15 mouse cellular contexts compared by ENCODE assay signal in genomic region chr11:88687711-88688110, GRCm38 (mm10). TPM values are rescaled to one million over a fixed set of nuclear protein-coding genes. Genes with fewer than 3 reads are reported as not detected.
DNase-seq lines count a peak whose midpoint lies in the region; ATAC-seq lines count a peak whose summit lies in the region.
"Had no signal": no experiment of that assay in that cellular context is flagged by ENCODE, and none has a peak within 500 bp of the region (broad histone marks: within the 10 kb centered on the region; RNA-seq: fewer than 3 reads in every experiment).

No protein-coding gene starts in this region.

- no peaks in the 10 kb centered on the region for H3K27me3 ChIP-seq in kidney, embryonic 14.5 days (ENCODE audit: control insufficient read depth, insufficient read depth, low read length)
- H3K27me3 ChIP-seq in midbrain, embryonic 10.5 days (ENCODE audit: low read depth, poor library complexity, severe bottlenecking) = no peaks in the 10 kb centered on the region
- no peaks in the 10 kb centered on the region for H3K27me3 ChIP-seq in midbrain, embryonic 14.5 days (ENCODE audit: control insufficient read depth, insufficient read depth, low read length)
- H3K27me3 ChIP-seq in liver, embryonic 12.5 days (replicated peaks) = no peaks in the 10 kb centered on the region
- H3K27me3 ChIP-seq: embryonic facial prominence, embryonic 13.5 days; heart, embryonic 15.5 days; hindbrain, embryonic 12.5 days; midbrain, embryonic 13.5 days had no signal

- H3K36me3 ChIP-seq in kidney, embryonic 14.5 days (ENCODE audit: control insufficient read depth, insufficient read depth, low read length) = peaks cover 32% of the 10 kb centered on the region
- peaks cover 82% of the 10 kb centered on the region for H3K36me3 ChIP-seq in midbrain, embryonic 10.5 days
- H3K36me3 ChIP-seq in midbrain, embryonic 14.5 days (ENCODE audit: control insufficient read depth, insufficient read depth, low read length) = peaks cover 35% of the 10 kb centered on the region
- peaks cover 25% of the 10 kb centered on the region; the same call in 1 of the 2 replicates for H3K36me3 ChIP-seq in liver, embryonic 12.5 days

- H3K9me3 ChIP-seq in kidney, embryonic 14.5 days (ENCODE audit: control insufficient read depth, low read length) = no peaks in the 10 kb centered on the region
- no peaks in the 10 kb centered on the region for H3K9me3 ChIP-seq in midbrain, embryonic 10.5 days (replicated peaks)
- no peaks in the 10 kb centered on the region for H3K9me3 ChIP-seq in midbrain, embryonic 14.5 days (ENCODE audit: control insufficient read depth, low read length)
- no peaks in the 10 kb centered on the region for H3K9me3 ChIP-seq in liver, embryonic 12.5 days (replicated peaks)
- H3K9me3 ChIP-seq: embryonic facial prominence, embryonic 13.5 days; heart, embryonic 15.5 days; hindbrain, embryonic 12.5 days; midbrain, embryonic 13.5 days had no signal

- H3K4me2 ChIP-seq in kidney, embryonic 14.5 days (replicated peaks; ENCODE audit: low read depth, low read length) = no peak overlapping the region
- H3K4me2 ChIP-seq in midbrain, embryonic 14.5 days (ENCODE audit: low read length) = no peak overlapping the region
- H3K4me2 ChIP-seq in liver, embryonic 12.5 days = no peak overlapping the region
- H3K4me2 ChIP-seq: embryonic facial prominence, embryonic 13.5 days; heart, embryonic 15.5 days; hindbrain, embryonic 12.5 days; midbrain, embryonic 13.5 days had no signal

- DNase-seq in kidney, adult 9 months = no peak
- DNase-seq in midbrain, embryonic 10.5 days (ENCODE audit: low spot score) = no peak
- DNase-seq in midbrain, embryonic 14.5 days = no peak
- DNase-seq in lung, postnatal 36 days = peak; percentile 58
- DNase-seq in right cerebral cortex, adult 18-20 months = no peak
- DNase-seq: adrenal gland, adult 8-10 months; cerebellum, adult 18-20 months; gastrocnemius, postnatal 36 days; thymus, adult 2 months had no signal

- ATAC-seq in kidney, embryonic 14.5 days (ENCODE audit: low FRiP score, low TSS enrichment) = no peak
- ATAC-seq in midbrain, embryonic 14.5 days (ENCODE audit: low FRiP score, low TSS enrichment) = no peak
- ATAC-seq in liver, embryonic 12.5 days = no peak
- ATAC-seq: midbrain, embryonic 13.5 days had no signal

- WGBS in kidney, embryonic 14.5 days = 72% methylated on average over 12 of the region's 12 CpGs
- WGBS in midbrain, embryonic 10.5 days = 95% methylated on average over 12 of the region's 12 CpGs
- WGBS in midbrain, embryonic 14.5 days = 88% methylated on average over 12 of the region's 12 CpGs
- WGBS in liver, embryonic 12.5 days (ENCODE audit: insufficient replicate concordance) = 90% methylated on average over 12 of the region's 12 CpGs

- peak overlapping the region; percentile 62 for H3K27ac ChIP-seq in kidney, embryonic 14.5 days (ENCODE audit: low read depth, low read length)
- H3K27ac ChIP-seq in midbrain, embryonic 10.5 days (replicated peaks) = peak overlapping the region; percentile 78
- no peak overlapping the region for H3K27ac ChIP-seq in midbrain, embryonic 14.5 days (replicated peaks; ENCODE audit: low read depth, low read length)
- 0 out of 2 replicates have a peak overlapping the region, but pooled peaks have one; percentile 50 for H3K27ac ChIP-seq in liver, embryonic 12.5 days
- H3K27ac ChIP-seq: embryonic facial prominence, embryonic 13.5 days; hindbrain, embryonic 12.5 days; midbrain, embryonic 13.5 days had no signal

- H3K9ac ChIP-seq in kidney, embryonic 14.5 days (ENCODE audit: low read depth, low read length) = no peak overlapping the region
- no peak overlapping the region for H3K9ac ChIP-seq in midbrain, embryonic 14.5 days (replicated peaks; ENCODE audit: low read length)
- H3K9ac ChIP-seq in liver, embryonic 12.5 days = no peak overlapping the region
- H3K9ac ChIP-seq: embryonic facial prominence, embryonic 13.5 days; heart, embryonic 15.5 days; hindbrain, embryonic 12.5 days; midbrain, embryonic 13.5 days had no signal

- H3K4me3 ChIP-seq in kidney, embryonic 14.5 days (ENCODE audit: low read length) = no peak overlapping the region
- H3K4me3 ChIP-seq in midbrain, embryonic 10.5 days = no peak overlapping the region
- H3K4me3 ChIP-seq in midbrain, embryonic 14.5 days (replicated peaks; ENCODE audit: low read depth, low read length) = no peak overlapping the region
- no peak overlapping the region for H3K4me3 ChIP-seq in liver, embryonic 12.5 days
- H3K4me3 ChIP-seq: embryonic facial prominence, embryonic 13.5 days; heart, embryonic 15.5 days; hindbrain, embryonic 12.5 days; midbrain, embryonic 13.5 days had no signal

- peaks cover 86% of the 10 kb centered on the region for H3K4me1 ChIP-seq in kidney, embryonic 14.5 days (ENCODE audit: control insufficient read depth, insufficient read depth, low read length)
- peaks cover 99% of the 10 kb centered on the region for H3K4me1 ChIP-seq in midbrain, embryonic 10.5 days
- H3K4me1 ChIP-seq in midbrain, embryonic 14.5 days (ENCODE audit: control insufficient read depth, insufficient read depth, low read length) = peaks cover 45% of the 10 kb centered on the region
- peaks cover 43% of the 10 kb centered on the region for H3K4me1 ChIP-seq in liver, embryonic 12.5 days

RNA-seq across cellular contexts. Expression of gene Msi2, which starts 30.6 kb away (rescaled TPM):
- polyA plus RNA-seq in kidney, embryonic 14.5 days (2014; fragmentation: Nextera tagmentation; extraction: Ambion mirVana) = 30.8 and 50.4 TPM in 2 replicates
- polyA plus RNA-seq in midbrain, embryonic 10.5 days (2016; fragmentation: Nextera tagmentation; extraction: Ambion mirVana) = 25.3 and 30.5 TPM in 2 replicates
- 33.1 and 61.8 TPM in 2 replicates for polyA plus RNA-seq in midbrain, embryonic 14.5 days (2014; fragmentation: Nextera tagmentation; extraction: Ambion mirVana)
- 5.0 and 5.2 TPM in 2 replicates for polyA plus RNA-seq in liver, embryonic 12.5 days (2016; fragmentation: Nextera tagmentation; extraction: Ambion mirVana)
